Mouse (Mus musculus) stomach, embryonic 15.5 days (tissue): ENCODE measurements around the gene Piwil4. TPM values are rescaled to one million over a fixed set of nuclear protein-coding genes. Genes with fewer than 3 reads are reported as not detected.

Source experiments
- ATAC-seq: fragments of 200-750 bp; cut with Nextera tagmentation; 2 replicates; pipeline ENCODE4 v1.8.0; 2017; ENCODE audit warnings: low read depth, moderate number of reproducible peaks, moderate TSS enrichment; ENCODE audit not compliant: insufficient read depth, low FRiP score
- H3K27ac ChIP-seq: fragments of 300-500 bp; sonication (generic); 2 replicates; pipeline ENCODE4 v1.5.1; 2015; ENCODE audit warnings: mild to moderate bottlenecking, inconsistent platforms
- H3K27me3 ChIP-seq: fragments of 300-500 bp; sonication (generic); replicated peaks from 2 replicates; pipeline ENCODE4 v1.6.1; 2015; ENCODE audit warnings: inconsistent platforms
- H3K36me3 ChIP-seq: fragments of 300-500 bp; sonication (generic); 2 replicates; pipeline ENCODE4 v1.6.1; 2015; ENCODE audit warnings: inconsistent platforms
- H3K4me1 ChIP-seq: fragments of 300-500 bp; sonication (generic); 2 replicates; pipeline ENCODE4 v1.6.1; 2015; ENCODE audit warnings: inconsistent platforms
- H3K4me2 ChIP-seq: fragments of 300-500 bp; sonication (generic); 2 replicates; pipeline ENCODE4 v1.6.1; 2015; ENCODE audit warnings: mild to moderate bottlenecking, inconsistent platforms
- H3K4me3 ChIP-seq: fragments of 300-500 bp; sonication (generic); replicated peaks from 2 replicates; pipeline ENCODE4 v1.5.1; 2015; ENCODE audit warnings: inconsistent platforms
- H3K9ac ChIP-seq: fragments of 300-500 bp; sonication (generic); 2 replicates; pipeline ENCODE4 v1.6.1; 2015; ENCODE audit warnings: inconsistent platforms
- H3K9me3 ChIP-seq: fragments of 300-500 bp; sonication (generic); 2 replicates; pipeline ENCODE4 v1.6.1; 2016; ENCODE audit warnings: inconsistent platforms
- WGBS: fragments of 180-500 bp; shearing (Covaris S2); methylation state at CpG from one replicate; pipeline ENCODE4 v1.1.7; 2015; 5-methylcytosine and 5-hydroxymethylcytosine counted together
- polyA plus RNA-seq: library from polyadenylated mRNA; unstranded; fragments of >200 nt; fragmentation: Nextera tagmentation; extraction: Ambion mirVana; gene quantifications from 2 replicates; pipeline ENCODE4 v1.2.1, GENCODE M21; 2015

The Piwil4 gene
- polyA plus RNA-seq, 1 experiment from 2014 or later: 0.14 TPM

DNA sequence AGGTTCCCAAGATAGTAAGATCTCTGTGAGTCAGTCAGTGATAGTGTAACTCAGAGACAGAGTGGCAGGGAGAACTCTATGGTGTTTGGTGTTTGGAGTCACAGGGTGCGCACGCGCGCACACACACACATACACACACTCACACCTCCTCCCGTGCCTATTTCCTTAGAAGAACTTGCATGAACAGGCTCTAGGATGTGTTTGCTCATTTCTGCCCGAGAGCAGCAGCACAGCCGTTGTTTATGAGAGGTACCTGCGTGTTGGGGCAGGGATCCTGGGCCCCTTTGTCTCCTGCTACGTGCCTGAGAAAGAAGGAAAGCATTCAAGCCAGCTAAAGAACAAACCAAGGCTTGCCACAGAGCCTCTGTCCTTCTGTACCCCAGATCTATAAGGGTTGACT is 78.4 kb downstream of the Piwil4 start:
- Histone ChIP-seq H3K27me3 (no peaks in the 10 kb centered on the region), H3K4me1 (no peaks in the 10 kb centered on the region), H3K27ac (peak overlapping the region; percentile 83), H3K9me3 (no peaks in the 10 kb centered on the region), H3K4me2 (no peak overlapping the region), H3K4me3 (no peak overlapping the region), H3K36me3 (no peaks in the 10 kb centered on the region), H3K9ac (no peak overlapping the region)
- ATAC-seq: peak; percentile 47; the same call in 1 of the 2 replicates
- WGBS: 68% methylated on average over 9 of the region's 9 CpGs

DNA sequence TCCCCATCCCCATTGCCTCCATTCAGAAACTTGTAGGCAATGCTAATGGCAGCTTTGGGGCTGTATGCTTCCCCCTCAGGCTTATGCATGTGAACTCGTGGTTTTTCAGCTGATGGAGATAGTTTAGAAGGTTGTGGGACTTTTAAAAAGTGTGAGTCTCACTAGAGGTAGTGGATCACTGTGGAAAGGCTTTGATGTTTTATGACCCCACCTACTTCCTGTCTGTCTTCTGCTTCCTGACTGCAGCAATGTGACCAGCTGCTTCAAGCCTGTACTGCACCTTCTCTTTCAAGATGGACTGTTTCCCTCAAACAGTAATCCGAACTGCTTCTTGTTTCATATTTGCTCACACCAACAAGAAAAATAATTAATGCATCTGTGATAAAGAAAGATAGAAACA is 82.6 kb downstream of the Piwil4 start:
- H3K4me3 ChIP-seq: no peak overlapping the region
- WGBS: 48% methylated on average over 2 of the region's 2 CpGs
- no peak overlapping the region for H3K9ac ChIP-seq
- ATAC-seq: no peak
- no peaks in the 10 kb centered on the region for H3K36me3 ChIP-seq
- no peak overlapping the region for H3K27ac ChIP-seq
- H3K27me3 ChIP-seq: no peaks in the 10 kb centered on the region
- H3K9me3 ChIP-seq: no peaks in the 10 kb centered on the region
- no peak overlapping the region for H3K4me2 ChIP-seq
- H3K4me1 ChIP-seq: no peaks in the 10 kb centered on the region

DNA sequence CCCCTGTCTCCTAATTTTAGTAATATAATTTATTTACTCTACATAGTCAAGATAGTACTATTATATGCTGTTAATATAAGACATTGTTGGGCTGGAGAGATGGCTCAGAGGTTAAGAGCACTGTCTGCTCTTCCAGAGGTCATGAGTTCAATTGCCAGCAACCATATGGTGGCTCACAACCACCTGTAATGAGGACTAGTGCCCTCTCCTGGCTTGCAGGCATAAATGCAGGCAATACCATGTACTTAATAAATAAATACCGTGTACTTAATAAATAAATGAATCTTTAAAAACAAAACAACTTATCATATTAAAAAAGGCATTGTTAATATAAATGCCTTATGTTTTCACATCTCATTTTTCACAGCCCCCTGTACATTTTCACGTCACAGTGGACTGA is 86.5 kb downstream of the Piwil4 start:
- no peaks in the 10 kb centered on the region for H3K27me3 ChIP-seq
- H3K9me3 ChIP-seq: no peaks in the 10 kb centered on the region
- H3K4me3 ChIP-seq: no peak overlapping the region
- H3K4me2 ChIP-seq: no peak overlapping the region
- no peak overlapping the region for H3K9ac ChIP-seq
- 66% methylated on average over 2 of the region's 2 CpGs for WGBS
- no peaks in the 10 kb centered on the region for H3K36me3 ChIP-seq
- no peak for ATAC-seq
- H3K27ac ChIP-seq: no peak overlapping the region
- H3K4me1 ChIP-seq: no peaks in the 10 kb centered on the region

DNA sequence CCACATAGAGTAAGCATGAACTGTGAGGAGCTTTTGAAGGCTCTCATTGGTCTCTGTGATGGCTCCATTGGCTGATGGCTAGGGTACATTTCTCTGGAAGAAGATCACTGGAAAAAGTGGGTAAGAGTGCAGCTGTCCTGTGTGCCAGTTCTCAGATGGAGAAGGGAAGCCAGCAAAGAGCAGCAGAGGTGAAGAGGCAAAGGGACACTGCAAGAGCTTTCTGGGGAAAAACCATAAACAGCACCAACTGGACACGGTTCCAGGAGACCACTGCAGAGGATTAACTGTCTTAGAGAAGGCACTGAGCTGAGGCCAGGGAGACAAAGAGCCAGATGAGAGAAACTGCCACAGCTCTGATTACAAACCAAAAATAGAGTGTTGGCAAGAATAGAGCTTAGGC is 87.8 kb downstream of the Piwil4 start:
- Histone ChIP-seq H3K9ac (no peak overlapping the region), H3K27me3 (no peaks in the 10 kb centered on the region), H3K4me2 (no peak overlapping the region), H3K4me1 (no peaks in the 10 kb centered on the region), H3K27ac (no peak overlapping the region), H3K9me3 (no peaks in the 10 kb centered on the region), H3K36me3 (no peaks in the 10 kb centered on the region), H3K4me3 (no peak overlapping the region)
- no peak for ATAC-seq
- 82% methylated on average over 1 of the region's 1 CpGs for WGBS

DNA sequence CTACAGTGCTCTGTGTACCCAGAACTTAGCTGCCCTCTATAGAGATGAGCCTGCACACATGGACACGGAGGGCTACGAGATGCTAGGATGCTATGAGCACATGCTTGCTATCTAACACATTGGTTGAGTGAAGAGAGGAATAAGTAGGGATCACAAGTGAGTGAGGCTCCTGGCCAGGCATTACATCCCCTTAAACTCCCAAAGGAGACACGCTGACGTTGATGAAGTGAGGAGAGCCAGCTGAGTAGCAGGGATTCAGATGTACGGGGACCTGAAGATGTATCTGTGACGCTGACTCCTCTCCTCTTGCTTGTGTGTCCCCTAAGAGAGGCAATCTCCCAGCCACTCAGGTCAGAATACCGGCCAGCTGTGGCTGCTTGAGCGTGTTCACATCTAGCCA is 92.7 kb downstream of the Piwil4 start:
- Histone ChIP-seq H3K9me3 (no peaks in the 10 kb centered on the region), H3K36me3 (no peaks in the 10 kb centered on the region), H3K9ac (no peak overlapping the region), H3K4me1 (no peaks in the 10 kb centered on the region), H3K27ac (no peak overlapping the region), H3K27me3 (no peaks in the 10 kb centered on the region), H3K4me3 (no peak overlapping the region), H3K4me2 (no peak overlapping the region)
- no peak for ATAC-seq
- 84% methylated on average over 8 of the region's 8 CpGs for WGBS

DNA sequence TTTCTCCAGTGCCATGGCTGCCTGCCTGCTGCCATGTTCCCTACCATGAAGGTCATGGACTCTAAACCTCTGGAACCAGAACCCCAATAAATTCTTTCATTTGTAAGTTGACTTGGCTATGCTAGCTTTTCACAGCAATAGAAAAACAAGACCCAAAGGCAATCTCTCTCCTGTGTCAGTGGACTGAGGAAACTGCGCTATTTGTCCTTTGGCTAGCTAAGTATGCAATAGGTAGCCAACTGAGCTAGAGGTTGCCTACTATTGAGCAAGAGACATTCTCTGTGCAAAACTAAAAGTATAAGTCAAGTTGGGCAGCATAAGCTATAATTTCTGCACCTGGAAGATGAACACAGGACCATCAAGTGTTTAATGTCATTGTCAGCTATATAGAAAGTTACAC is 93.9 kb downstream of the Piwil4 start:
- WGBS: 95% methylated on average over 1 of the region's 1 CpGs
- no peak for ATAC-seq

More for the DNA sequence above, 93.9 kb downstream of the Piwil4 start:
- H3K9me3 ChIP-seq: no peaks in the 10 kb centered on the region
- H3K4me2 ChIP-seq: no peak overlapping the region
- no peaks in the 10 kb centered on the region for H3K27me3 ChIP-seq
- H3K4me1 ChIP-seq: peaks cover 5% of the 10 kb centered on the region; the same call in 1 of the 2 replicates
- H3K36me3 ChIP-seq: no peaks in the 10 kb centered on the region
- no peak overlapping the region for H3K27ac ChIP-seq
- no peak overlapping the region for H3K9ac ChIP-seq
- no peak overlapping the region for H3K4me3 ChIP-seq

Other genes starting within 250 kb of the Piwil4 start
- gene Kdm4d, start 240.3 kb downstream of the Piwil4 start, polyA plus RNA-seq: 0.40 and 0.43 TPM in 2 replicates
- 135 and 147 TPM in 2 replicates for gene Cwc15, start 240.1 kb downstream of the Piwil4 start, polyA plus RNA-seq
- gene Amotl1, start 95.7 kb downstream of the Piwil4 start, polyA plus RNA-seq: 16.8 and 17.2 TPM in 2 replicates
- gene Fut4, start 11.7 kb upstream of the Piwil4 start, polyA plus RNA-seq: 6.6 and 7.5 TPM in 2 replicates
- gene 1700012B09Rik, start 30.3 kb upstream of the Piwil4 start, polyA plus RNA-seq: not detected in 2 replicates
- gene Mre11a, start 43.9 kb upstream of the Piwil4 start, polyA plus RNA-seq: 20.2 and 24.7 TPM in 2 replicates
- 39.6 and 42.6 TPM in 2 replicates for gene Ankrd49, start 44.1 kb upstream of the Piwil4 start, polyA plus RNA-seq
- gene Gpr83, start 119.5 kb upstream of the Piwil4 start, polyA plus RNA-seq: 0.34 and 0.54 TPM in 2 replicates
- gene Izumo1r, start 163.2 kb upstream of the Piwil4 start, polyA plus RNA-seq: not detected in 2 replicates